Mouse (Mus musculus) forelimb bud, embryonic 11.5 days (tissue): ENCODE measurements around the gene Atxn7l1.

Experiments used
- DNase-seq: peaks from one replicate; pipeline ENCODE4 v3.0.0-alpha.2; 2012; ENCODE audit warnings: low read depth, low spot score

The Atxn7l1 gene

DNA sequence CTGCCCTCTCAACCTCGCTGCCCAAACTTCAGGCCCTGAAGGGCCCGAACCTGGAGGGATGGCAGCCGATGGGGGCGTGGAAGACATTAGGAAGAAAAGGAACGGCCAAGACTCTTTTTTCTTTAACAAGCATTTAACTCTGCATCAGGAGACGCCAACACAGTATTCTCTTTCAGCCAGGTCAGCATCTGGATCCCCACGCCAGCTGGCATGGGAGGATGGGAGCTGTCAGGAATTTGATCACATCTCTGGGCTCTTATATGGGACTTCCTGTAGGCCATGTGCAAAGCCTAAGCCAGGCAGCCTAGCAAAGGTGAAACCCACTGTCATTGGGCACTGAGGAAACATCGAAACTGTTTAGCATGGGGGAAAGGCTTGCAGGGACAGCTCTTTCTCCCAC, 217.0 kb downstream of the Atxn7l1 start:
- DNase-seq: no peak

- DNase-seq: no peak
Measured at GRCm38 (mm10) chr12:33365133-33365532, 217.6 kb downstream of the Atxn7l1 start.

DNA sequence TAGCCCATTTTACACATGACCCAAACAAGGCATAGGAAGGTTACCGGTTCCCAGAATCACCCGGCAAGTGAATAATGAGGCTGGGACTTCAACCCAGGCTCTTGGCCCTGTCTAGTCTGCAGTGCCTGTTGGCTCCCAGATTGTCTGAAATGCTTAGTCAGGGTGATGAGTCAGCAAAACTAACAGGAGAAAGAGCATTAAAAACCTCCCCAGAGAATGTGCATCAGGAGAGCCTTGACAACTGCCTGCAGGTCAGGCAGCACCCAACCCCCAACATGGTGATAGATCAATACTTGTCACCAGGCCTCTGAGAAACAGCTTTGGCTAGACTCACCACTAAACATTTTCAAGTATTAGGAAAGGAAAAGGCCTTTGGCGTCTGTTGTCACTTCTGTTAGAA, 222.1 kb downstream of the Atxn7l1 start:
- DNase-seq: no peak

GRCm38 (mm10) chr12:33379624-33380445, 232.3 kb downstream of the Atxn7l1 start:
- DNase-seq: peak; percentile 84

- DNase-seq: peak; percentile 80
Measured at GRCm38 (mm10) chr12:33388842-33389241, 241.3 kb downstream of the Atxn7l1 start.

DNA sequence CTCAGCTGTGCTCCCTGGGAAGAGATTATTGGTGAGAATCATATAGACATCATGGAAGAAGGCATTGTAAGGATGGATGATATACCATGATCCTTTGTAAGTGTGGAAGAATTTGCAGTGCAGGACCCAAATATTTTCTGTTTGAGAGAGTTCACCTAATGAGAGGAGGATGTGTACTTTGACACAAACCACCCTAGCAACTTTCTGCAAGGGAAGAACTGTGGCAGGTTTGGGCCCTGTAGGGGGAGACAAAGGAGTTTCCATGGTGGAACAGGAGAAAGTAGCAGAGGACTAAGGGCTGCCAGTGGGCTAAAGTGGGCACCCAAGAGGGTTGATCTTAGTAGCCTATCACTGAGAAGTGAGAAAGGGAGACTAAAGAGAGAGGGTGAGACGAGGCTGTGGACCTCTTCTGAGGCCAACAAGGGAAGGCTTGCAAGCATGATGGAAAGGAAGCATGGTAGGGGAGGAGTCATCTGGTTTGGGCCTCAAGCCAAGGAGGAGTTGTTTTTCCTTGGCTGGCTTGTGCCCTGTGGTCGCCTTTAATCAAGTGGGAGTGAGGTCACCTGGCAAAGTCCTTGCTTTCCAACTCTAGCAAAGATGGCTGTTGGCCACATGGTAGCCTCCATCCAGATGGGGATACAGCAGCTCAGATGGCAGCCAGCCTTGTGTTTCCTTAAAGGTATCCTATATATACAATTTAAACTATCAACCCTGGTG, 243.5 kb downstream of the Atxn7l1 start:
- no peak for DNase-seq

- DNase-seq: peak; percentile 39
Measured at GRCm38 (mm10) chr12:33394804-33395623, 247.5 kb downstream of the Atxn7l1 start, which contains the start of gene Efcab10. Gene Efcab10 (plus strand): TSS chr12:33394854.

DNA sequence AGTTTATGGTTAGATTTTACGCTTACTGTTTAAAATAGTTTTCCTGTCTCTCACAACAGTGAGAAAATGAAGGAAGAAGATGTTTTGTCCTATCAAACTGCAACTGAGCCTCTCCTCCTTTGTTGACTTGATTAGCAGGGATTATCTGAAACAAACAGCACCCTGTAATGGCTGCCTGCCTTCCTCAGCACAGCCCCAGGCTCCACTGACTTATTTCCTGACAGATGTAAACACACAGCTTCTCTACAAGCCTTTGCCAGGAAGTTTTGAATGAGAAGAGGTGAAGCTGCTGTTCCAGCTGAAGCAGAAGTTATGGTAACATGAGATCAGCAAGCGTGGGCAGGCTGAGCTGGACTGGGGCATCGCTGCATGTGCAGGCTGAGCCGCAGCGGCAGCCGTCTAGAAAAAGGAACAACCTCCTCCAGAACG, 255.8 kb downstream of the Atxn7l1 start:
- DNase-seq: no peak

- DNase-seq: no peak
Measured at GRCm38 (mm10) chr12:33404996-33405395, 257.5 kb downstream of the Atxn7l1 start.

GRCm38 (mm10) chr12:33405398-33406026, 258.0 kb downstream of the Atxn7l1 start:
- no peak for DNase-seq

- DNase-seq: peak; percentile 5
Measured at GRCm38 (mm10) chr12:33411580-33412151, 264.2 kb downstream of the Atxn7l1 start.
